Mouse (Mus musculus): Measurements from ENCODE around the gene Mbnl1. TPM values are rescaled to one million over a fixed set of nuclear protein-coding genes. Genes with fewer than 3 reads are reported as not detected.

Mbnl1 gene
- total and polyA plus RNA-seq, 3 experiments: 55.8 to 237 (median 215) TPM

- intact Hi-C loops (cut with DNase I): no loop called here
- no peak for TF ChIP-seq POLR2A (IDR thresholded peaks at IDR 0.05; ENCODE audit: insufficient read depth, low read depth, low read length)
- TF ChIP-seq CTCF (IDR thresholded peaks at IDR 0.05): no peak
- TF ChIP-seq EP300 (IDR thresholded peaks at IDR 0.05; ENCODE audit: insufficient read depth, low read depth, low read length): no peak
- Histone ChIP-seq H3K79me2 (replicated peaks; ENCODE audit: control insufficient read depth, insufficient read depth, low read length) (peaks cover 6% of the 10 kb centered on the region), H3K4me1 (ENCODE audit: control insufficient read depth, insufficient read depth, low read length) (peaks cover 37% of the 10 kb centered on the region), H3K27ac (peak overlapping the region; percentile 79), H3K27me3 (ENCODE audit: control insufficient read depth, insufficient read depth, low read length) (no peaks in the 10 kb centered on the region), H3K4me3 (no peak overlapping the region), H3K9ac (ENCODE audit: low read depth, low read length) (no peak overlapping the region), H3K36me3 (ENCODE audit: control insufficient read depth, insufficient read depth, low read length) (peaks cover 48% of the 10 kb centered on the region)
- no peak for DNase-seq
- 14% methylated on average over 2 of the region's 2 CpGs for WGBS
Measured at GRCm38 (mm10) chr3:60513746-60514145, 41.1 kb downstream of the Mbnl1 start.

DNA sequence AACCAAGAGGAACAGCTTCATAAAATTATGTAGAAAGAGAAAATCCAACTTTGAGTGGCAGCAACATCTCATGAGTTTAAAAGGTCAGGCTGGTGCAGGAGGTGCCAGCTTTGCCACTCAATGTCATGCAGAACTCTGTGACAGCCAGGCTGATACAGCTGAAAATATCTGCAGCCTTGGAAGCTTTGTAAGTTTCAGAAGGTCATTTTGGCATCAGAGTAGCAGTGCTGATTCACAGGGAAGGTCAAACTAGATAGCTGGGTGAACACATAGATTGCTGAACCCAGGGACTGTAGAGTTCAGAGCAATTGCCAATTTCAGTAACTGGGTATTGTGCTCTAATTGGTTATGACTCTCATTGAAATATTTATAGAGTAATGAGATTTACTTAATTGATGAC, 42.8 kb downstream of the Mbnl1 start:
- intact Hi-C loops (cut with DNase I): loop anchor here (5.0 kb wide), 1 partner anchor 48 kb away; no protein-coding TSS in a partner anchor
- H3K27me3 ChIP-seq (ENCODE audit: control insufficient read depth, insufficient read depth, low read length): no peaks in the 10 kb centered on the region
- TF ChIP-seq POLR2A (IDR thresholded peaks at IDR 0.05; ENCODE audit: insufficient read depth, low read depth, low read length): no peak
- TF ChIP-seq EP300 (IDR thresholded peaks at IDR 0.05; ENCODE audit: insufficient read depth, low read depth, low read length): peak; percentile 67; the same call in 1 of the 2 replicates
- H3K36me3 ChIP-seq (ENCODE audit: control insufficient read depth, insufficient read depth, low read length): peaks cover 47% of the 10 kb centered on the region
- H3K27ac ChIP-seq: peak overlapping the region; percentile 79
- H3K4me1 ChIP-seq (ENCODE audit: control insufficient read depth, insufficient read depth, low read length): peaks cover 34% of the 10 kb centered on the region
- H3K9ac ChIP-seq (ENCODE audit: low read depth, low read length): no peak overlapping the region
- DNase-seq: peak in 1 of 2 experiments; percentile 64
- peaks cover 5% of the 10 kb centered on the region for H3K79me2 ChIP-seq (replicated peaks; ENCODE audit: control insufficient read depth, insufficient read depth, low read length)
- no peak overlapping the region for H3K4me3 ChIP-seq

DNA sequence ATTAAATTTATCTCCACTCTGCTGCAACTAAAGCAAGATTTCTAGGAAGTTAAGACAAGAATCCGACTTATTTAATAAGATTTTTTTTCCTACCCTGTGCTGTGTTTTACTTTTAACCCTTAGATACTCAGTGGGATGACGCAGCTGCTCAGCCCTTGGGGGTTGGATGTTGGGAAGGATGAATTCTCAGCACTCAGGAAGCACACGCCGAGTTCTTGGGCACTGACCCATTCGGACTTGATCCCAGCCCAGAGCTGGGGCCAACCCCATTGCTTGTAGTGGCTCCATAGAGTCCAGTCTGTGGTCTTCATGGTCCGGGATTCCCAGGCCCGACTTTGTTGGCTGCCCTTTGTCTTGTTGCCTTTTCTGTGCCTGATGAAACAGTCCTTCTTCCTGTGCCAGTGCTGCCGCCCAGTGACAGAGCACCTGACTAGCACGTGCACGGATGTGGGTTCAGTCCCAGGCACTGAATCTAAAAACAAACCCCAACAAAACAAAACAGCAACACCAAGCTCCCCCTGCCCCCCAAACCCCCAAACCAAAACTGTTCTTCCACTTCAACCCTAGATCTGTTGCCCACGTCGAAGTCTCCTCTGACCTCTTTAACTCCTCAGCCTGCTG, 43.5 kb downstream of the Mbnl1 start:
- TF ChIP-seq CTCF (IDR thresholded peaks at IDR 0.05) (peak; percentile 68), EP300 (IDR thresholded peaks at IDR 0.05; ENCODE audit: insufficient read depth, low read depth, low read length) (peak; percentile 81), POLR2A (IDR thresholded peaks at IDR 0.05; ENCODE audit: insufficient read depth, low read depth, low read length) (no peak)
- Histone ChIP-seq H3K4me1 (ENCODE audit: control insufficient read depth, insufficient read depth, low read length) (peaks cover 32% of the 10 kb centered on the region), H3K27me3 (ENCODE audit: control insufficient read depth, insufficient read depth, low read length) (no peaks in the 10 kb centered on the region), H3K79me2 (replicated peaks; ENCODE audit: control insufficient read depth, insufficient read depth, low read length) (peaks cover 3% of the 10 kb centered on the region; the same call in 1 of the 2 replicates), H3K4me3 (peak overlapping the region; percentile 4; the same call in 1 of the 2 replicates), H3K36me3 (ENCODE audit: control insufficient read depth, insufficient read depth, low read length) (peaks cover 41% of the 10 kb centered on the region), H3K27ac (peak overlapping the region; percentile 79), H3K9ac (ENCODE audit: low read depth, low read length) (peak overlapping the region; percentile 33)
- intact Hi-C loops (cut with DNase I): loop anchor here (5.0 kb wide), 1 partner anchor 49 kb away; no protein-coding TSS in a partner anchor
- peak; percentile 75 to 85 for DNase-seq
- WGBS: 13% methylated on average over 12 of the region's 12 CpGs

DNA sequence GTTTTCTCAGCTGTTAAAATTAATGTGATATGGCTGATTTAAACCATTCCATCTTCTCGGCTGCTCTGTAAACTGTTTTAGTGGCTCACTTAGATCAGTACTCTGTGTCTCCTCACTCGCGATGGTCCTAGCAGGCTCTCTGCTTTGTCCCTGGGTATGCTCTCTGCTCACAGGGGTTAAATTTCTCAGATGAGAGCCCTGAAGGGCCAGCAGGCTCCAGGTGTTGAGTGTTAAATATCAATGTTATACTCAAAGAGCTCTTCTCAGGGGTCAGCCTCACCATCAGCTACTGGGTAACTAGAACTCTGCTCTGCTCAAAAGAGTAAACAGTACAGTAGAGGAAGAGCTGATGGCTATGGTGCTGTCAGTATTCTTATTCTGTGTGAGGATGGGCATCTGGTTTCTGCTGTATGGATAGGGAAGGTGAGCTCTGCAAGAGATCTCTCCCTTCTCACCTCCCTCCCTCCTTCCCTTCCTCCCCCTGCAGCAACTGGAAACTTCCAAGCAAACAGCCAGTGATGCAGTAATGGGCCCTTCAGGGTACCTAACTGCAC, 44.7 kb downstream of the Mbnl1 start:
- no peak overlapping the region; the same call in 1 of the 2 replicates for H3K9ac ChIP-seq (ENCODE audit: low read depth, low read length)
- H3K4me1 ChIP-seq (ENCODE audit: control insufficient read depth, insufficient read depth, low read length): peaks cover 28% of the 10 kb centered on the region

DNA sequence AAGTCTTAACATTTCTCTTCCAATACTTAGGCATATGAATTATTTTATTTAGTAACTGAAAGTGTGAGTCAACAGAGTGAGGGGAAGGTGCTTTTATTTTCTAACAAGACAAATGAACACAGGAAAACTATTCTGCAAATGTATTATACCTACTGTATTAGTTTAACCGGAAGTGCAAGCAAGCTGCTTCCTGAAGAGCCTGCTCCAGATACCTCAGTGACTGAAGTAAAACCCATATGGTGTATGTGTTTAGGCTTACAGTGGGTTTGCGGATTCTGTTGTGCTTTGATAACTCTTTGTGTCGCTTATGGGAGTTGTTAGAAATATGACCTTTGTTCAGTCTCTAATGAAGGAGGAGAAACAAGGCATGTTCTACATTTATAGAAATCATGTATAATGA, 46.7 kb downstream of the Mbnl1 start:
- Histone ChIP-seq H3K9ac (ENCODE audit: low read depth, low read length) (no peak overlapping the region), H3K27me3 (ENCODE audit: control insufficient read depth, insufficient read depth, low read length) (no peaks in the 10 kb centered on the region), H3K36me3 (ENCODE audit: control insufficient read depth, insufficient read depth, low read length) (peaks cover 40% of the 10 kb centered on the region), H3K79me2 (replicated peaks; ENCODE audit: control insufficient read depth, insufficient read depth, low read length) (peaks cover 7% of the 10 kb centered on the region), H3K4me1 (ENCODE audit: control insufficient read depth, insufficient read depth, low read length) (peaks cover 25% of the 10 kb centered on the region), H3K4me3 (no peak overlapping the region), H3K27ac (no peak overlapping the region)
- no peak for DNase-seq
- intact Hi-C loops (cut with DNase I): loop anchor here (5.0 kb wide), 1 partner anchor 52 kb away; no protein-coding TSS in a partner anchor
- 42% methylated on average over 3 of the region's 3 CpGs for WGBS
- TF ChIP-seq EP300 (IDR thresholded peaks at IDR 0.05; ENCODE audit: insufficient read depth, low read depth, low read length) (no peak), CTCF (IDR thresholded peaks at IDR 0.05) (no peak), POLR2A (IDR thresholded peaks at IDR 0.05; ENCODE audit: insufficient read depth, low read depth, low read length) (no peak)

More for the DNA sequence above, 44.7 kb downstream of the Mbnl1 start:
- TF ChIP-seq CTCF (IDR thresholded peaks at IDR 0.05) (no peak), EP300 (IDR thresholded peaks at IDR 0.05; ENCODE audit: insufficient read depth, low read depth, low read length) (no peak), POLR2A (IDR thresholded peaks at IDR 0.05; ENCODE audit: insufficient read depth, low read depth, low read length) (no peak)
- 45% methylated on average over 3 of the region's 3 CpGs for WGBS
- peak overlapping the region; percentile 79 for H3K27ac ChIP-seq
- no peaks in the 10 kb centered on the region for H3K27me3 ChIP-seq (ENCODE audit: control insufficient read depth, insufficient read depth, low read length)
- H3K79me2 ChIP-seq (replicated peaks; ENCODE audit: control insufficient read depth, insufficient read depth, low read length): peaks cover 3% of the 10 kb centered on the region; the same call in 1 of the 2 replicates
- no peak overlapping the region for H3K4me3 ChIP-seq
- peaks cover 37% of the 10 kb centered on the region for H3K36me3 ChIP-seq (ENCODE audit: control insufficient read depth, insufficient read depth, low read length)
- no peak for DNase-seq
- intact Hi-C loops (cut with DNase I): loop anchor here (5.0 kb wide), 1 partner anchor 50 kb away; no protein-coding TSS in a partner anchor

GRCm38 (mm10) chr3:60524127-60524526, 51.5 kb downstream of the Mbnl1 start:
- Histone ChIP-seq H3K9ac (ENCODE audit: low read depth, low read length) (no peak overlapping the region), H3K79me2 (replicated peaks; ENCODE audit: control insufficient read depth, insufficient read depth, low read length) (peaks cover 9% of the 10 kb centered on the region), H3K36me3 (ENCODE audit: control insufficient read depth, insufficient read depth, low read length) (peaks cover 37% of the 10 kb centered on the region), H3K4me3 (no peak overlapping the region), H3K4me1 (ENCODE audit: control insufficient read depth, insufficient read depth, low read length) (peaks cover 16% of the 10 kb centered on the region), H3K27ac (no peak overlapping the region; the same call in 1 of the 2 replicates), H3K27me3 (ENCODE audit: control insufficient read depth, insufficient read depth, low read length) (no peaks in the 10 kb centered on the region)
- WGBS: 60% methylated on average over 1 of the region's 1 CpGs
- DNase-seq: no peak
- intact Hi-C loops (cut with DNase I): no loop called here
- no peak; the same call in 1 of the 2 replicates for TF ChIP-seq CTCF (IDR thresholded peaks at IDR 0.05)
- TF ChIP-seq POLR2A (IDR thresholded peaks at IDR 0.05; ENCODE audit: insufficient read depth, low read depth, low read length): no peak
- TF ChIP-seq EP300 (IDR thresholded peaks at IDR 0.05; ENCODE audit: insufficient read depth, low read depth, low read length): no peak

All from heart, adult 2 months (tissue).